Mouse (Mus musculus): Measurements from ENCODE around the gene Smg6. TPM values are rescaled to one million over a fixed set of nuclear protein-coding genes. Genes with fewer than 3 reads are reported as not detected.

Gene Smg6
- 18.7 and 19.9 TPM in 2 replicates for polyA plus RNA-seq (2014; fragmentation: Nextera tagmentation; extraction: Ambion mirVana)

- ATAC-seq (ENCODE audit: insufficient number of reproducible peaks, insufficient read depth, low FRiP score, low read depth) = peak; percentile 93
- no peaks in the 10 kb centered on the region for H3K27me3 ChIP-seq (ENCODE audit: control insufficient read depth, insufficient read depth, low read length)
- WGBS = under 1% methylated on average over 65 of the region's 88 CpGs
These were observed at the start of gene Smg6, which contains the start of gene Srr for GRCm38 (mm10) chr11:74925577-74926387. Gene Smg6, plus strand, starts transcription at chr11:74925823. Gene Srr, minus strand, starts transcription at chr11:74925948.

GRCm38 (mm10) chr11:74876801-74877200, 48.8 kb upstream of the Smg6 start:
- Histone ChIP-seq H3K36me3 (ENCODE audit: control insufficient read depth, insufficient read depth, low read length) (no peaks in the 10 kb centered on the region), H3K4me1 (ENCODE audit: control insufficient read depth, insufficient read depth, low read length) (peaks cover 7% of the 10 kb centered on the region; the same call in 1 of the 2 replicates), H3K27ac (ENCODE audit: low read length) (no peak overlapping the region), H3K4me3 (ENCODE audit: low read depth, low read length) (no peak overlapping the region), H3K9ac (replicated peaks; ENCODE audit: low read depth, low read length) (no peak overlapping the region), H3K27me3 (ENCODE audit: control insufficient read depth, insufficient read depth, low read length) (no peaks in the 10 kb centered on the region), H3K4me2 (replicated peaks; ENCODE audit: low read depth, low read length) (peak overlapping the region; percentile 39), H3K9me3 (ENCODE audit: control insufficient read depth, low read depth, low read length) (no peaks in the 10 kb centered on the region)
- peak; percentile 65; the same call in 1 of the 2 replicates for ATAC-seq (ENCODE audit: insufficient number of reproducible peaks, insufficient read depth, low FRiP score, low read depth)
- WGBS = 3% methylated on average over 9 of the region's 9 CpGs

More at GRCm38 (mm10) chr11:74925577-74926387, at the start of gene Smg6, which contains the start of gene Srr:
- Histone ChIP-seq H3K36me3 (ENCODE audit: control insufficient read depth, insufficient read depth, low read length) (peaks cover 6% of the 10 kb centered on the region), H3K4me2 (replicated peaks; ENCODE audit: low read depth, low read length) (peak within 1 kb of the TSS; percentile 64), H3K4me3 (ENCODE audit: low read depth, low read length) (peak within 1 kb of the TSS; percentile 60), H3K4me1 (ENCODE audit: control insufficient read depth, insufficient read depth, low read length) (peaks cover 12% of the 10 kb centered on the region), H3K9me3 (ENCODE audit: control insufficient read depth, low read depth, low read length) (no peaks in the 10 kb centered on the region), H3K27ac (ENCODE audit: low read length) (peak within 1 kb of the TSS; percentile 99), H3K9ac (replicated peaks; ENCODE audit: low read depth, low read length) (peak within 1 kb of the TSS; percentile 77)

GRCm38 (mm10) chr11:74880999-74881398, 44.6 kb upstream of the Smg6 start:
- no peak overlapping the region for H3K27ac ChIP-seq (ENCODE audit: low read length)
- ATAC-seq (ENCODE audit: insufficient number of reproducible peaks, insufficient read depth, low FRiP score, low read depth) = no peak
- no peak overlapping the region for H3K4me3 ChIP-seq (ENCODE audit: low read depth, low read length)
- H3K9ac ChIP-seq (replicated peaks; ENCODE audit: low read depth, low read length) = no peak overlapping the region
- H3K27me3 ChIP-seq (ENCODE audit: control insufficient read depth, insufficient read depth, low read length) = no peaks in the 10 kb centered on the region
- H3K9me3 ChIP-seq (ENCODE audit: control insufficient read depth, low read depth, low read length) = no peaks in the 10 kb centered on the region
- no peaks in the 10 kb centered on the region; the same call in 1 of the 2 replicates for H3K36me3 ChIP-seq (ENCODE audit: control insufficient read depth, insufficient read depth, low read length)
- WGBS = 84% methylated on average over 9 of the region's 9 CpGs
- peaks cover 7% of the 10 kb centered on the region; the same call in 1 of the 2 replicates for H3K4me1 ChIP-seq (ENCODE audit: control insufficient read depth, insufficient read depth, low read length)
- no peak overlapping the region for H3K4me2 ChIP-seq (replicated peaks; ENCODE audit: low read depth, low read length)

GRCm38 (mm10) chr11:74881979-74882378, 43.6 kb upstream of the Smg6 start:
- Histone ChIP-seq H3K4me1 (ENCODE audit: control insufficient read depth, insufficient read depth, low read length) (no peaks in the 10 kb centered on the region; the same call in 1 of the 2 replicates), H3K9me3 (ENCODE audit: control insufficient read depth, low read depth, low read length) (no peaks in the 10 kb centered on the region), H3K27me3 (ENCODE audit: control insufficient read depth, insufficient read depth, low read length) (no peaks in the 10 kb centered on the region), H3K27ac (ENCODE audit: low read length) (no peak overlapping the region), H3K9ac (replicated peaks; ENCODE audit: low read depth, low read length) (no peak overlapping the region), H3K4me3 (ENCODE audit: low read depth, low read length) (no peak overlapping the region), H3K36me3 (ENCODE audit: control insufficient read depth, insufficient read depth, low read length) (no peaks in the 10 kb centered on the region; the same call in 1 of the 2 replicates), H3K4me2 (replicated peaks; ENCODE audit: low read depth, low read length) (no peak overlapping the region)
- ATAC-seq (ENCODE audit: insufficient number of reproducible peaks, insufficient read depth, low FRiP score, low read depth) = no peak
- 60% methylated on average over 14 of the region's 14 CpGs for WGBS

GRCm38 (mm10) chr11:74883098-74883497, 42.5 kb upstream of the Smg6 start:
- H3K4me3 ChIP-seq (ENCODE audit: low read depth, low read length) = no peak overlapping the region
- no peaks in the 10 kb centered on the region for H3K9me3 ChIP-seq (ENCODE audit: control insufficient read depth, low read depth, low read length)
- H3K27me3 ChIP-seq (ENCODE audit: control insufficient read depth, insufficient read depth, low read length) = no peaks in the 10 kb centered on the region
- no peaks in the 10 kb centered on the region; the same call in 1 of the 2 replicates for H3K36me3 ChIP-seq (ENCODE audit: control insufficient read depth, insufficient read depth, low read length)
- no peak overlapping the region for H3K9ac ChIP-seq (replicated peaks; ENCODE audit: low read depth, low read length)
- no peaks in the 10 kb centered on the region for H3K4me1 ChIP-seq (ENCODE audit: control insufficient read depth, insufficient read depth, low read length)
- H3K27ac ChIP-seq (ENCODE audit: low read length) = no peak overlapping the region
- 91% methylated on average over 10 of the region's 10 CpGs for WGBS
- no peak for ATAC-seq (ENCODE audit: insufficient number of reproducible peaks, insufficient read depth, low FRiP score, low read depth)
- H3K4me2 ChIP-seq (replicated peaks; ENCODE audit: low read depth, low read length) = no peak overlapping the region

- ATAC-seq (ENCODE audit: insufficient number of reproducible peaks, insufficient read depth, low FRiP score, low read depth) = no peak
- 76% methylated on average over 4 of the region's 4 CpGs for WGBS
- no peak overlapping the region for H3K9ac ChIP-seq (replicated peaks; ENCODE audit: low read depth, low read length)
- 0 out of 2 replicates have a peak, but pooled peaks cover under 1% of the 10 kb centered on the region for H3K36me3 ChIP-seq (ENCODE audit: control insufficient read depth, insufficient read depth, low read length)
- H3K4me2 ChIP-seq (replicated peaks; ENCODE audit: low read depth, low read length) = no peak overlapping the region
- no peaks in the 10 kb centered on the region for H3K27me3 ChIP-seq (ENCODE audit: control insufficient read depth, insufficient read depth, low read length)
- no peak overlapping the region for H3K27ac ChIP-seq (ENCODE audit: low read length)
- no peaks in the 10 kb centered on the region for H3K9me3 ChIP-seq (ENCODE audit: control insufficient read depth, low read depth, low read length)
- H3K4me1 ChIP-seq (ENCODE audit: control insufficient read depth, insufficient read depth, low read length) = 0 out of 2 replicates have a peak, but pooled peaks cover 8% of the 10 kb centered on the region
- no peak overlapping the region for H3K4me3 ChIP-seq (ENCODE audit: low read depth, low read length)
These were observed 31.0 kb upstream of the Smg6 start for GRCm38 (mm10) chr11:74894619-74895018.

GRCm38 (mm10) chr11:74895980-74896900, 29.4 kb upstream of the Smg6 start:
- H3K4me3 ChIP-seq (ENCODE audit: low read depth, low read length) = peak overlapping the region; percentile 77
- H3K36me3 ChIP-seq (ENCODE audit: control insufficient read depth, insufficient read depth, low read length) = peaks cover 16% of the 10 kb centered on the region
- no peaks in the 10 kb centered on the region for H3K27me3 ChIP-seq (ENCODE audit: control insufficient read depth, insufficient read depth, low read length)
- 0 out of 2 replicates have a peak, but pooled peaks cover 12% of the 10 kb centered on the region for H3K4me1 ChIP-seq (ENCODE audit: control insufficient read depth, insufficient read depth, low read length)
- peak overlapping the region; percentile 80 for H3K27ac ChIP-seq (ENCODE audit: low read length)
- H3K4me2 ChIP-seq (replicated peaks; ENCODE audit: low read depth, low read length) = peak overlapping the region; percentile 76
- peak overlapping the region; percentile 60 for H3K9ac ChIP-seq (replicated peaks; ENCODE audit: low read depth, low read length)
- no peaks in the 10 kb centered on the region for H3K9me3 ChIP-seq (ENCODE audit: control insufficient read depth, low read depth, low read length)
- under 1% methylated on average over 39 of the region's 55 CpGs for WGBS
- peak; percentile 54 for ATAC-seq (ENCODE audit: insufficient number of reproducible peaks, insufficient read depth, low FRiP score, low read depth)

Data from stomach, embryonic 14.5 days (tissue).